Mouse (Mus musculus) midbrain, postnatal 0 days (tissue): ENCODE results near the gene Gjb1. TPM values are rescaled to one million over a fixed set of nuclear protein-coding genes. Genes with fewer than 3 reads are reported as not detected.

Source experiments
- ATAC-seq: fragments of 200-750 bp; cut with Nextera tagmentation; 2 replicates; pipeline ENCODE4 v1.8.0; 2017; ENCODE audit warnings: moderate number of reproducible peaks, mild to moderate bottlenecking, moderate TSS enrichment, moderate library complexity; ENCODE audit not compliant: low FRiP score
- DNase-seq: peaks from one replicate; pipeline ENCODE4 v3.0.0-alpha.2; 2015; ENCODE audit warnings: low spot score
- H3K27ac ChIP-seq: fragments of 300-500 bp; sonication (generic); 2 replicates; pipeline ENCODE4 v1.5.1; 2014; ENCODE audit warnings: low read depth, mild to moderate bottlenecking, low read length, mixed read lengths
- H3K27me3 ChIP-seq: fragments of 300-500 bp; sonication (generic); 2 replicates; pipeline ENCODE4 v1.6.1; 2014; ENCODE audit warnings: low read length, control low read depth, mixed read lengths; ENCODE audit not compliant: insufficient read depth
- H3K36me3 ChIP-seq: fragments of 300-500 bp; sonication (generic); 2 replicates; pipeline ENCODE4 v1.6.1; 2014; ENCODE audit warnings: low read length, control low read depth, mixed read lengths; ENCODE audit not compliant: insufficient read depth
- H3K4me1 ChIP-seq: fragments of 300-500 bp; sonication (generic); 2 replicates; pipeline ENCODE4 v1.6.1; 2014; ENCODE audit warnings: mild to moderate bottlenecking, control low read depth, antibody characterized with exemption, low read length, mixed read lengths; ENCODE audit not compliant: insufficient read depth
- H3K4me2 ChIP-seq: fragments of 300-500 bp; sonication (generic); 2 replicates; pipeline ENCODE4 v1.6.1; 2014; ENCODE audit warnings: low read depth, mild to moderate bottlenecking, low read length, mixed read lengths; ENCODE audit not compliant: poor library complexity, severe bottlenecking
- H3K4me3 ChIP-seq: fragments of 300-500 bp; sonication (generic); 2 replicates; pipeline ENCODE4 v1.5.1; 2014; ENCODE audit warnings: low read depth, mild to moderate bottlenecking, low read length, moderate library complexity
- H3K9ac ChIP-seq: fragments of 300-500 bp; sonication (generic); replicated peaks from 2 replicates; pipeline ENCODE4 v1.6.1; 2014; ENCODE audit warnings: mild to moderate bottlenecking, low read length, moderate library complexity, mixed read lengths; ENCODE audit not compliant: poor library complexity, severe bottlenecking
- H3K9me3 ChIP-seq: fragments of 300-500 bp; sonication (generic); 2 replicates; pipeline ENCODE4 v1.6.1; 2016; ENCODE audit warnings: low read length, control low read depth
- CTCF ChIP-seq: IDR thresholded peaks from 2 replicates; pipeline ENCODE4 v1.5.1; 2016; ENCODE audit warnings: antibody characterized with exemption, mild to moderate bottlenecking
- WGBS: fragments of 180-500 bp; shearing (Covaris S2); extraction: QIAGEN DNeasy Blood & Tissue Kit; methylation state at CpG from one replicate; pipeline ENCODE4 v1.1.7; 2014; 5-methylcytosine and 5-hydroxymethylcytosine counted together
- polyA plus RNA-seq: library from polyadenylated mRNA; unstranded; fragments of >200 nt; fragmentation: Nextera tagmentation; extraction: Ambion mirVana; gene quantifications from 2 replicates; pipeline ENCODE4 v1.2.1, GENCODE M21; 2015
- total RNA-seq: library from RNA; depleted of rRNA; stranded (reverse); fragments of >200 nt; gene quantifications from 2 replicates; pipeline ENCODE4 v1.2.3, GENCODE M21; 2014

Gene Gjb1
- total and polyA plus RNA-seq, 2 experiments from 2014 or later, result 1.7 to 2.1 TPM

DNA sequence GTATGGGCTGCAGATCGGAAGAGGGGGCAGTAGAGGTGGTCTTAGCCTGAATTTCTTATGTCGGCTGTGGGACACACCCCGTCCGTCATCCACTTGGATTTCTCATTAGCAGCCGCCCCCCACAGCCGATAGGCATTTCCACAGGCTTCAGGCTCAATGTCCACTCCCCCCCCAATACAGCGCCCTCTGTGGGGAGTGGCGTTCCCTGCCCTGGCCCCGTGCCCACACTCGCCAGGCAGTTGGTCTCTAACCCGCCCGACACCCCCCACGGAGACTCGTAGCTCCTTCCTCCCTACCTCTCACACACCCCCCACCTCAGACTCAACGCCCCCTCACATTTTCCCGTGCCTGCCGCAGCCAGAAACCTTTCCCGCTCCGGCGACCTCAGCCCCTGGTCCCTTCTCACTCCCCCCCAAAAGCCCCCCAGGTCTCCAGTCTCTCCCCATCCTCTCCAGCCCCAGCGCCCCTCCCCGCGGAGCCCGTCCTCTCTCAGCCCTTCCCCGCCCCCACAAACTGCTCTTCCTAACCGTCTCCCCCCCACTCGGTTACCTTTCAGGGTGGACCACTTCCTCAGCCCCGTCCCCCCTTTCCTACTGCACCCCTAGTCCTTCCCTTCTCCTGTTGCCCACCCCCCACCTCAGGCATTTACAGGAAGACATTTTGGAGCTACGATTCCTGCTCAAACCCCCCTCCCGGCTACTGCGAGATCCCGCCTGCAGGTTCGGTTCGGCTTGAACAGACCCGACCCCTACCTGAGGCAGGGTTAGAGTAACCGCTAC is 43.0 kb downstream of the Gjb1 start:
- DNase-seq (peak; percentile 63), ATAC-seq (peak; percentile 12)
- 0 out of 2 replicates have a peak, but pooled peaks cover 2% of the 10 kb centered on the region for H3K36me3 ChIP-seq
- peak overlapping the region; percentile 71 for H3K4me2 ChIP-seq
- TF ChIP-seq CTCF, result peak; percentile 53
- no peaks in the 10 kb centered on the region for H3K4me1 ChIP-seq
- WGBS, result 31% methylated on average over 31 of the region's 36 CpGs
- H3K27me3 ChIP-seq, result no peaks in the 10 kb centered on the region
- peak overlapping the region; percentile 86 for H3K27ac ChIP-seq
- H3K9ac ChIP-seq, result peak overlapping the region; percentile 80
- no peaks in the 10 kb centered on the region for H3K9me3 ChIP-seq
- peak overlapping the region; percentile 49 for H3K4me3 ChIP-seq

DNA sequence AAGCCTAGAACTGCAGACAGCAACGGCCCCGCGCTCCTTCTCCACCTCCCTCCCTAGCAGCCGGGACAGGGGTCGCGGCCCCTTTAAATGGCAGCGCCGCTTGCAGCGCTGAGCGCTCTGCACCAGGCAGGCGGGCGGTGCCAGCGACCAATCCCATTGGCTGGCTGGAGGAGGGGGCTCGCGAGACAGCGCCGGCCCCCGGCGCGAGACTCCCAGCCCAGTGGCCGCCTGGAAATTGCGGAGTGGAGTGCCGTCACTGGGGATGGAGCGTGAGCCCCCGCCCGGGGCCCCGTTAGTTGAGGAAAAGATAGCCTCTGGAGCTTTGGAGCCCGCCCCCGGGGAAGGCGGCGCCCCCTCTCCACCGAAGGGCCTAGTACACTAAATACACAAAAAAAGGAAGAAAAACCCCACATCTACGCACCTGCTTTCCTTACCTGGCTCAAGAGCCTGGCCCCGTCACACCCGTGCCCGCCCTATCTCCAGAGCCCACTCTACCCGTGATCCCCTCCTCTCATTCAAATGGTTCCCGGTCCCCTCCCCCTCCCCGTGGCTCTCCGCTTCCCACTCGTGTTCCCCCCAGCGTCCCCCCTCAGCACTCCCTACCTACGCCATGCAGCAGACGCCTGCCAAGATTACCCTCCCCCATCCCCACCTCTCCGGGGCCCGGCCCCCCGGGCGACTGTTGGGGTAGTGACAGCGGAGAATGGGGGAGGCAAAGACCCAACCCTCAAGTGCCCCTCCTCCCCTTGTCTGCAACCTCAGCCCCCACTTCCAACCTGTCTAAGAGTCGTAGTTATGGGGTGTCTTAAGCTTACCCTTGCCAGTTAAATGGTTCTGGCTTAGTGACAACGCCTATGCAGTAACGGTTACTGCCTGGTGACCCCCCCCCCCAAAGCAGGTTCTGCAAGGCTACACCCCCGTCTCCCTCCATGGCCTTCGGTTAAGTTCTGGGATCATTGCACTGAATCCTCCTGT is 43.8 kb downstream of the Gjb1 start:
- Histone ChIP-seq H3K9ac (peak overlapping the region; percentile 80), H3K27ac (peak overlapping the region; percentile 86), H3K27me3 (no peaks in the 10 kb centered on the region), H3K4me2 (peak overlapping the region; percentile 71), H3K9me3 (no peaks in the 10 kb centered on the region), H3K4me3 (peak overlapping the region; percentile 49), H3K36me3 (0 out of 2 replicates have a peak, but pooled peaks cover 2% of the 10 kb centered on the region), H3K4me1 (no peaks in the 10 kb centered on the region)
- 23% methylated on average over 51 of the region's 54 CpGs for WGBS
- DNase-seq, result peak; percentile 93
- peak; percentile 95 for ATAC-seq
- TF ChIP-seq CTCF, result no peak

DNA sequence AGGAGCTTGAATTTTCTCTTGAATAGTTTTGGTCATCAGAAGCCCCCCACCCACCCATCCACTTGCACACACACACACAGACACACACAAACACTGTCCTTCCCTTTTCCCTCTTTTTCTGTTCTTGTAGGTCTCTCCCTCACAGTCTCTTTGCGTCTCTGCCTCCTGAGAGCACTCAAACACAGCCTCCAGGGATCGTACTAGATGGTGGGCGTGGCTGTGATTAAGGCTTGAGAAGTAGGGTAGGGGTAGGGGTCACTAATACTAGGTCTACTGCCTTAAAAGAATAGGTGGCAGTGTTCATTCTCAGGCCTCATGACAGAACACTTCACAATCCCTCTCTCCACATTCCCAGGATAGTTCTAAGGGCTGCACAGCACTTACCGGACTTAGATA is 44.5 kb downstream of the Gjb1 start, which contains the start of gene Zmym3:
Gene Zmym3 (minus strand): TSS at position 150 of the 396 bp plus-strand sequence.
- H3K4me3 ChIP-seq, result peak within 1 kb of the TSS; percentile 49
- peak; percentile 2 for DNase-seq
- no peaks in the 10 kb centered on the region for H3K27me3 ChIP-seq
- peak within 1 kb of the TSS; percentile 71 for H3K4me2 ChIP-seq
- peak; percentile 1; the same call in 1 of the 2 replicates for ATAC-seq
- H3K4me1 ChIP-seq, result no peaks in the 10 kb centered on the region
- peak within 1 kb of the TSS; percentile 86 for H3K27ac ChIP-seq
- no peak for TF ChIP-seq CTCF
- H3K9ac ChIP-seq, result peak within 1 kb of the TSS; percentile 80
- 26% methylated on average over 4 of the region's 4 CpGs for WGBS
- H3K36me3 ChIP-seq, result 0 out of 2 replicates have a peak, but pooled peaks cover 2% of the 10 kb centered on the region
- no peaks in the 10 kb centered on the region for H3K9me3 ChIP-seq

DNA sequence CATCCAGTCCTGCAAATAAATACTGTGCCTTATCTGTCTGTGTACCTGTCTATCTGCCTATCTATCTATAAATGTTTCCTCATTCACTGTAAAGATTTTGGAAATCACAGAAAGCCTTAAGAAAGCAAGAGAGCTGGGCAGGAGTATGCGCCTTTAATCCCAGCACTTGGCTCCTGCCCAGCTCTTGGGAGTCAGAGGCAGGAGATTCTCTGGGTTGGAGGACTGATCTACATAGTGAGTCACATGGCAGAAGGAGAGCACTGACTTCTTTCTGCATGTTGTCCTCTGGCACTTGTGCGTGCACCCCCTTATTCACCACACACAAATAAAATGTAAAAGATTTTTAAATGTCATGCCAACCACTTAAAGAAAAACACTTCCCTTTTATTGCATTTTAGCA is 47.3 kb downstream of the Gjb1 start:
- Histone ChIP-seq H3K4me1 (no peaks in the 10 kb centered on the region), H3K27ac (no peak overlapping the region), H3K9ac (no peak overlapping the region), H3K4me2 (no peak overlapping the region), H3K36me3 (no peaks in the 10 kb centered on the region), H3K4me3 (no peak overlapping the region), H3K27me3 (no peaks in the 10 kb centered on the region), H3K9me3 (no peaks in the 10 kb centered on the region)
- DNase-seq, result no peak
- 72% methylated on average over 2 of the region's 2 CpGs for WGBS
- no peak for ATAC-seq
- no peak for TF ChIP-seq CTCF

DNA sequence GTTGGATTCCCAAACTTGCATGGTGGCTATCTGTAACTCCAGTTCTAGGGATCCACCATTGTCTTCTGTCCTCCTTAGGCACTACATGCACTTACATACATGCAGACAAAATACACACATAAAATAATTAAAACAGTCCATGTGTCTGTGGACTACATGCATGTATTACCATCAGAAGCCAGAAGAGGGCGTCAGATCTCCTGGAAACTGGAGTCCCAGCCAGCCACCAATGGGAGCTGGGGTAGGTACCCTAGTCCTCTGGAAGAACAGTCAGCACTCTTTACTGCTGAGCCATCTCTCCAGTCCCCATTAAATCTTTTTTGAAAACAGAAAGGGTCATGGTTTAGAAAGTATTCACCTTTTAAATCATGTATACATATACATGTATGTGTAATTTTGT is 51.6 kb downstream of the Gjb1 start:
- no peak overlapping the region for H3K27ac ChIP-seq
- H3K9me3 ChIP-seq, result no peaks in the 10 kb centered on the region
- DNase-seq, result no peak
- H3K4me3 ChIP-seq, result no peak overlapping the region
- no peaks in the 10 kb centered on the region for H3K36me3 ChIP-seq
- no peaks in the 10 kb centered on the region for H3K27me3 ChIP-seq
- H3K4me2 ChIP-seq, result no peak overlapping the region
- no peak overlapping the region for H3K9ac ChIP-seq
- 11% methylated on average over 1 of the region's 1 CpGs for WGBS
- no peak for ATAC-seq
- no peaks in the 10 kb centered on the region for H3K4me1 ChIP-seq
- TF ChIP-seq CTCF, result peak; percentile 43
